Mouse (Mus musculus): ENCODE measurements around the gene Dpp9. TPM values are rescaled to one million over a fixed set of nuclear protein-coding genes. Genes with fewer than 3 reads are reported as not detected.

Gene Dpp9
- 49.6 and 51.1 TPM in 2 replicates for polyA plus RNA-seq (2012; rRNA removed)

DNA sequence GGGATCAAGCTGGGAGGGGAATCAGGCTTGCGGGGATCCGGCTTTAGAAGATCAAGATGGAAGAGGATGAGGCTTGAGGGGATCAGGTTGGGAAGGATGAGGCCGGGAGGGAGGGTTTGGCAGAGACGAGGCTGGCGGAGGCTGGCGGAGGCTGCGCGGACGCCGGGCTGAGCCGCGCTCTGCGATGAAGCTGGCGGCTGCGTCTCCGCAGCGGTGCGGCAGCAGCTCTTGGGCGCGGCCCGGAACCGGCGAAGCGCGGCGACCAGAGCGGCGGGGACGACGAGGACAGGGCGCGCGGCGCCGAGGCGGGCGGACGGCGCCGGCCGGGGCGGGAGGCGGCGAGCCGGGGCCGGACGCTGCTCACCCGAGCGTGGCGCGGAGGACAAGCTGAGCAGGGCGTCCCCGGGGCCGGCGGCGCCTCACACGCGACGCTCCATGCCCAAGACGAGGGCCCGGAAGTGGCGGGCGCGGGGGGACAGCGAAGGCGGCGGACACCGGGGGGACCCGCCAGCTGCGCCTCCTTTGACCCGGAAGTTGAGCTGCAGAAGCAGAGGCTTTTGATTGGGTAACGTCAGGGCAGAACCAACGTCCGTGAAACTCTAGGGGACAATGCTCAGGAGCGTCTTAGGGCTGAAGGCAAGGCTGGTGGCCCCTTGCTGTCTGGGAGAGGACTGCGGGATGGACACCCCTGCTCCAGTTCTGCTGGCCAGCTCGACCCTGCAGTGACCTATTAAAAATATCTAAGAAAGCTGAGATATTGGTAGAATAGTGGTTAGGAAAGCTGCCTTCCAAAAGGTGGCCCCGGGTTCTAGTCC, at the start of gene Dpp9:
Gene Dpp9, minus strand, starts transcription at position 529 of the 815 bp plus-strand sequence.

GRCm38 (mm10) chr17:56256239-56256881, 37.7 kb upstream of the Dpp9 start, which contains the start of gene Fem1a:
Gene Fem1a (plus strand): TSS chr17:56256810.

DNA sequence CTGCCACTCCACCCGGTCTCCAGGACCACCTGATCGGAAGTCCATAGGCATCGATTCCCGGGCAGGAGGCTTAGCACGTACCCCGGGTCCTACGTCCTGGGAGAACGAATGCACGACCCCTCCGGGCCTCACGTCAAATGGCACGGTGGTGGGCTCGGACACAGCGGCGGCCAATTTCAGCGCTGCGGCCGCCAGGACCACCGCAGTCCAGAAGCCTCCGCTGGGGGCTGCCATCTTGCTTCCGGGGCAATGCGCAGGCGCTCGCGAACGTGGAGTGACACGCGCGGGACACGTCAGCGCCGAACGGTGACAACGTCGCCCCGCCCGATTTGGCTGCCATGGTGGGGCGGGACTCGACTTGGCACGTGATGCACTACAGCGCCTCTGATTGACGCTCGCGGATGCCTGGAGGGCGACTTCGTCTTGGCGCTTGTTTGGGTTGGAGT, 35.0 kb downstream of the Dpp9 start, which contains the start of gene Mydgf:
Gene Mydgf, minus strand, starts transcription at position 263 of the 446 bp plus-strand sequence.

GRCm38 (mm10) chr17:56162231-56162774, 56.4 kb downstream of the Dpp9 start, which contains the start of gene Tnfaip8l1:
Gene Tnfaip8l1 (plus strand): TSS chr17:56162477.

GRCm38 (mm10) chr17:56139858-56140595, 78.7 kb downstream of the Dpp9 start, which contains the start of gene Sema6b:
Gene Sema6b (minus strand): TSS chr17:56140343.

Other genes starting within 250 kb of the Dpp9 start
- gene Shd, start 248.4 kb downstream of the Dpp9 start, polyA plus RNA-seq (2012; rRNA removed) = 194 and 215 TPM in 2 replicates
- 118 and 121 TPM in 2 replicates for gene Fsd1, start 232.4 kb downstream of the Dpp9 start, polyA plus RNA-seq (2012; rRNA removed)
- 6.4 and 7.7 TPM in 2 replicates for gene Stap2, start 213.3 kb downstream of the Dpp9 start, polyA plus RNA-seq (2012; rRNA removed)
- 210 and 233 TPM in 2 replicates for gene Mpnd, start 213.2 kb downstream of the Dpp9 start, polyA plus RNA-seq (2012; rRNA removed)
- gene Sh3gl1, start 182.3 kb downstream of the Dpp9 start, polyA plus RNA-seq (2012; rRNA removed) = 97.4 and 102 TPM in 2 replicates
- 13.1 and 15.1 TPM in 2 replicates for gene Chaf1a, start 178.5 kb downstream of the Dpp9 start, polyA plus RNA-seq (2012; rRNA removed)
- 92.1 and 99.5 TPM in 2 replicates for gene Ubxn6, start 143.9 kb downstream of the Dpp9 start, polyA plus RNA-seq (2012; rRNA removed)
- 142 and 163 TPM in 2 replicates for gene Hdgfl2, start 139.3 kb downstream of the Dpp9 start, polyA plus RNA-seq (2012; rRNA removed)
- gene Plin4, start 109.1 kb downstream of the Dpp9 start, polyA plus RNA-seq (2012; rRNA removed) = 0.09 and 0.10 TPM in 2 replicates
- 0.32 and 0.51 TPM in 2 replicates for gene Plin5, start 101.3 kb downstream of the Dpp9 start, polyA plus RNA-seq (2012; rRNA removed)
- 0.05 and 0.20 TPM in 2 replicates for gene Lrg1, start 96.9 kb downstream of the Dpp9 start, polyA plus RNA-seq (2012; rRNA removed)
- 28.0 and 28.1 TPM in 2 replicates for gene Sema6b, start 78.6 kb downstream of the Dpp9 start, polyA plus RNA-seq (2012; rRNA removed)
- gene Tnfaip8l1, start 56.4 kb downstream of the Dpp9 start, polyA plus RNA-seq (2012; rRNA removed) = 7.1 and 8.0 TPM in 2 replicates
- 46.5 and 54.4 TPM in 2 replicates for gene Mydgf, start 35.0 kb downstream of the Dpp9 start, polyA plus RNA-seq (2012; rRNA removed)
- gene Fem1a, start 37.9 kb upstream of the Dpp9 start, polyA plus RNA-seq (2012; rRNA removed) = 21.2 and 22.7 TPM in 2 replicates
- 3.4 and 4.1 TPM in 2 replicates for gene Ticam1, start 57.9 kb upstream of the Dpp9 start, polyA plus RNA-seq (2012; rRNA removed)
- 8.4 and 12.6 TPM in 2 replicates for gene Plin3, start 74.0 kb upstream of the Dpp9 start, polyA plus RNA-seq (2012; rRNA removed)
- gene Arrdc5, start 81.4 kb upstream of the Dpp9 start, polyA plus RNA-seq (2012; rRNA removed) = not detected in 2 replicates
- 51.9 and 57.4 TPM in 2 replicates for gene Uhrf1, start 84.4 kb upstream of the Dpp9 start, polyA plus RNA-seq (2012; rRNA removed)
- 60.9 and 62.1 TPM in 2 replicates for gene Kdm4b, start 107.2 kb upstream of the Dpp9 start, polyA plus RNA-seq (2012; rRNA removed)